Mouse (Mus musculus): ENCODE data around the gene 1700030J22Rik. TPM values are rescaled to one million over a fixed set of nuclear protein-coding genes. Genes with fewer than 3 reads are reported as not detected.
A peak's percentile ranks its signal among the peaks of the same experiment; 100 is the strongest.

1700030J22Rik gene
- total and polyA plus RNA-seq, 2 experiments from 2014 or later: 5.2 to 5.7 TPM

GRCm38 (mm10) chr8:116928588-116928987 is 50.2 kb downstream of the 1700030J22Rik start:
- TF ChIP-seq CTCF (IDR thresholded peaks at IDR 0.05; ENCODE audit: low read depth): peak; percentile 42
- DNase-seq (ENCODE audit: low spot score) (no peak), ATAC-seq (no peak)
- Histone ChIP-seq H3K27me3 (ENCODE audit: insufficient read depth, low read length) (no peaks in the 10 kb centered on the region), H3K9ac (replicated peaks; ENCODE audit: low read length) (no peak overlapping the region), H3K36me3 (ENCODE audit: insufficient read depth, low read length) (0 out of 2 replicates have a peak, but pooled peaks cover 3% of the 10 kb centered on the region), H3K4me1 (ENCODE audit: insufficient read depth, low read length) (no peaks in the 10 kb centered on the region), H3K4me3 (ENCODE audit: low read length) (no peak overlapping the region), H3K9me3 (ENCODE audit: low read length) (no peaks in the 10 kb centered on the region), H3K27ac (no peak overlapping the region), H3K4me2 (ENCODE audit: low read depth, low read length) (no peak overlapping the region)
- 91% methylated on average over 5 of the region's 5 CpGs for whole genome bisulfite sequencing

GRCm38 (mm10) chr8:116927880-116928279 is 50.9 kb downstream of the 1700030J22Rik start:
- H3K9ac ChIP-seq (replicated peaks; ENCODE audit: low read length): no peak overlapping the region
- ATAC-seq (no peak), DNase-seq (ENCODE audit: low spot score) (no peak)
- no peak overlapping the region for H3K4me2 ChIP-seq (ENCODE audit: low read depth, low read length)
- TF ChIP-seq CTCF (IDR thresholded peaks at IDR 0.05; ENCODE audit: low read depth): peak; percentile 62
- H3K27me3 ChIP-seq (ENCODE audit: insufficient read depth, low read length): no peaks in the 10 kb centered on the region
- H3K4me1 ChIP-seq (ENCODE audit: insufficient read depth, low read length): no peaks in the 10 kb centered on the region
- H3K9me3 ChIP-seq (ENCODE audit: low read length): no peaks in the 10 kb centered on the region
- no peak overlapping the region for H3K4me3 ChIP-seq (ENCODE audit: low read length)
- 80% methylated on average over 9 of the region's 9 CpGs for WGBS
- no peak overlapping the region for H3K27ac ChIP-seq
- H3K36me3 ChIP-seq (ENCODE audit: insufficient read depth, low read length): no peaks in the 10 kb centered on the region

GRCm38 (mm10) chr8:116923526-116923925 is 55.2 kb downstream of the 1700030J22Rik start:
- ATAC-seq (no peak), DNase-seq (ENCODE audit: low spot score) (no peak)
- Histone ChIP-seq H3K27me3 (ENCODE audit: insufficient read depth, low read length) (no peaks in the 10 kb centered on the region), H3K9ac (replicated peaks; ENCODE audit: low read length) (no peak overlapping the region), H3K4me1 (ENCODE audit: insufficient read depth, low read length) (0 out of 2 replicates have a peak, but pooled peaks cover 3% of the 10 kb centered on the region), H3K4me2 (ENCODE audit: low read depth, low read length) (no peak overlapping the region), H3K4me3 (ENCODE audit: low read length) (no peak overlapping the region), H3K27ac (no peak overlapping the region), H3K9me3 (ENCODE audit: low read length) (no peaks in the 10 kb centered on the region), H3K36me3 (ENCODE audit: insufficient read depth, low read length) (no peaks in the 10 kb centered on the region)
- TF ChIP-seq CTCF (IDR thresholded peaks at IDR 0.05; ENCODE audit: low read depth): no peak
- WGBS: 94% methylated on average over 8 of the region's 8 CpGs

DNA sequence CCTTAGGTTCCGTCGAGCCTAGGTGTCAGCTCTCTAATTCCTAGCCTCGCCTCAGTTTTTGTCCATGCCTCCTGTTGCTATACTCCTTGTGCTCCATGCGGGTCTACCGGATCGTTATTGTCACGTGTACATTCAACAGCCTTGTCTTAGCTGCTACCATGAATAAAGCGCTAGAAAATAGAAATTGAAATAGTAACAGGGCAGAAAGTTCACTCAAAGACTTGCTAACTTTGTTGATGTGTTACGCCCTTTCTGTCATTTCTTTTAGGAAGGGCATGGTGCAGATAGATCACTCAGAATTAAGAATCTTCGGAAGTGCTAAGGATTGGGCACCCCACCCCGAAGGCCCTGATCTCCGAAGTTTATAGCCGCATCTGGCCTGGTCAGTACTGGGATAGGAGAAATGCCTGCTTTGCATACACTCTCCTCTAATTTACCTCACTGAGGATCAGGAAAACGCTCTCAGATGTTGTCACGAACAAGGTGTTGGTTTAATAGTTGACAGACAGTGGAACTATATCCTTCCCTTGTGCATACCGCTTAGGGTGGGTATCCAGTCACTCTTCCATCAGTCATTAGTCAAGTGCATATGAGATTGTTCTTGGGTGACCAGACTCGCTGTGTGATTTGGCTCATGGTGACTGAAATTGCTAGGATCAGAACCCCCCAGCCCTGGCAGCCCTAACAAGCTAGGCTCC is 56.5 kb downstream of the 1700030J22Rik start:
- Histone ChIP-seq H3K4me1 (ENCODE audit: insufficient read depth, low read length) (0 out of 2 replicates have a peak, but pooled peaks cover 3% of the 10 kb centered on the region), H3K9me3 (ENCODE audit: low read length) (no peaks in the 10 kb centered on the region), H3K27me3 (ENCODE audit: insufficient read depth, low read length) (no peaks in the 10 kb centered on the region), H3K4me3 (ENCODE audit: low read length) (peak overlapping the region; percentile 85), H3K36me3 (ENCODE audit: insufficient read depth, low read length) (no peaks in the 10 kb centered on the region), H3K27ac (peak overlapping the region; percentile 89), H3K9ac (replicated peaks; ENCODE audit: low read length) (peak overlapping the region; percentile 68), H3K4me2 (ENCODE audit: low read depth, low read length) (peak overlapping the region; percentile 78)
- TF ChIP-seq CTCF (IDR thresholded peaks at IDR 0.05; ENCODE audit: low read depth): no peak
- DNase-seq (ENCODE audit: low spot score) (no peak), ATAC-seq (no peak)
- 34% methylated on average over 17 of the region's 17 CpGs for WGBS

- WGBS: under 1% methylated on average over 57 of the region's 57 CpGs
- no peaks in the 10 kb centered on the region for H3K27me3 ChIP-seq (ENCODE audit: insufficient read depth, low read length)
- peak; percentile 97 for ATAC-seq
Measured at GRCm38 (mm10) chr8:116921337-116922059, 57.3 kb downstream of the 1700030J22Rik start, which contains the start of the genes Cmc2 and Cenpn. Gene Cmc2, minus strand, starts transcription at chr8:116921455. Gene Cenpn, plus strand, starts transcription at chr8:116921730.

GRCm38 (mm10) chr8:116921005-116921336 is 57.8 kb downstream of the 1700030J22Rik start:
- H3K27ac ChIP-seq: peak overlapping the region; percentile 89
- H3K9ac ChIP-seq (replicated peaks; ENCODE audit: low read length): peak overlapping the region; percentile 68
- 0 out of 2 replicates have a peak, but pooled peaks cover 3% of the 10 kb centered on the region for H3K4me1 ChIP-seq (ENCODE audit: insufficient read depth, low read length)
- TF ChIP-seq CTCF (IDR thresholded peaks at IDR 0.05; ENCODE audit: low read depth): no peak
- DNase-seq (ENCODE audit: low spot score) (no peak), ATAC-seq (peak; percentile 58)
- no peaks in the 10 kb centered on the region for H3K36me3 ChIP-seq (ENCODE audit: insufficient read depth, low read length)
- no peaks in the 10 kb centered on the region for H3K27me3 ChIP-seq (ENCODE audit: insufficient read depth, low read length)
- peak overlapping the region; percentile 85 for H3K4me3 ChIP-seq (ENCODE audit: low read length)
- WGBS: under 1% methylated on average over 22 of the region's 22 CpGs
- H3K4me2 ChIP-seq (ENCODE audit: low read depth, low read length): peak overlapping the region; percentile 78
- no peaks in the 10 kb centered on the region for H3K9me3 ChIP-seq (ENCODE audit: low read length)

More at GRCm38 (mm10) chr8:116921337-116922059, 57.3 kb downstream of the 1700030J22Rik start, which contains the start of the genes Cmc2 and Cenpn:
- H3K9ac ChIP-seq (replicated peaks; ENCODE audit: low read length): peak within 1 kb of the TSS; percentile 68
- no peak for TF ChIP-seq CTCF (IDR thresholded peaks at IDR 0.05; ENCODE audit: low read depth)
- peak within 1 kb of the TSS; percentile 78 for H3K4me2 ChIP-seq (ENCODE audit: low read depth, low read length)
- peak within 1 kb of the TSS; percentile 85 for H3K4me3 ChIP-seq (ENCODE audit: low read length)
- peak; percentile 99 for DNase-seq (ENCODE audit: low spot score)
- peak within 1 kb of the TSS; percentile 89 for H3K27ac ChIP-seq
- H3K4me1 ChIP-seq (ENCODE audit: insufficient read depth, low read length): 0 out of 2 replicates have a peak, but pooled peaks cover 3% of the 10 kb centered on the region
- H3K36me3 ChIP-seq (ENCODE audit: insufficient read depth, low read length): no peaks in the 10 kb centered on the region
- H3K9me3 ChIP-seq (ENCODE audit: low read length): no peaks in the 10 kb centered on the region

Other genes with a start within 250 kb of the 1700030J22Rik start
- gene Cdyl2, start 246.0 kb downstream of the 1700030J22Rik start, total RNA-seq (2014; rRNA removed): 7.2 and 10.6 TPM in 2 replicates
- 13.6 and 15.3 TPM in 2 replicates for gene Cdyl2, start 246.0 kb downstream of the 1700030J22Rik start, polyA plus RNA-seq (2015; fragmentation: Nextera tagmentation; extraction: Ambion mirVana)
- gene Cmc2, start 57.5 kb downstream of the 1700030J22Rik start, total RNA-seq (2014; rRNA removed): 12.6 and 16.8 TPM in 2 replicates
- 36.3 TPM in 2 replicates for gene Cmc2, start 57.5 kb downstream of the 1700030J22Rik start, polyA plus RNA-seq (2015; fragmentation: Nextera tagmentation; extraction: Ambion mirVana)
- gene Cenpn, start 57.2 kb downstream of the 1700030J22Rik start, total RNA-seq (2014; rRNA removed): 4.3 and 4.7 TPM in 2 replicates
- 8.4 and 9.8 TPM in 2 replicates for gene Cenpn, start 57.2 kb downstream of the 1700030J22Rik start, polyA plus RNA-seq (2015; fragmentation: Nextera tagmentation; extraction: Ambion mirVana)
- gene Atmin, start 35.6 kb downstream of the 1700030J22Rik start, total RNA-seq (2014; rRNA removed): 40.7 and 47.3 TPM in 2 replicates
- 18.3 and 20.8 TPM in 2 replicates for gene Atmin, start 35.6 kb downstream of the 1700030J22Rik start, polyA plus RNA-seq (2015; fragmentation: Nextera tagmentation; extraction: Ambion mirVana)
- 41.0 and 44.6 TPM in 2 replicates for gene Gcsh, start 14.6 kb upstream of the 1700030J22Rik start, total RNA-seq (2014; rRNA removed)
- gene Gcsh, start 14.6 kb upstream of the 1700030J22Rik start, polyA plus RNA-seq (2015; fragmentation: Nextera tagmentation; extraction: Ambion mirVana): 128 and 131 TPM in 2 replicates
- gene Pkd1l2, start 103.5 kb upstream of the 1700030J22Rik start, total RNA-seq (2014; rRNA removed): 0.22 and 2.0 TPM in 2 replicates
- 0.05 and 0.06 TPM in 2 replicates for gene Pkd1l2, start 103.5 kb upstream of the 1700030J22Rik start, polyA plus RNA-seq (2015; fragmentation: Nextera tagmentation; extraction: Ambion mirVana)
- 0.11 and 0.21 TPM in 2 replicates for gene Bco1, start 116.9 kb upstream of the 1700030J22Rik start, total RNA-seq (2014; rRNA removed)
- gene Bco1, start 116.9 kb upstream of the 1700030J22Rik start, polyA plus RNA-seq (2015; fragmentation: Nextera tagmentation; extraction: Ambion mirVana): 0.32 and 0.39 TPM in 2 replicates
- 8.5 and 11.1 TPM in 2 replicates for gene Gan, start 179.2 kb upstream of the 1700030J22Rik start, total RNA-seq (2014; rRNA removed)
- gene Gan, start 179.2 kb upstream of the 1700030J22Rik start, polyA plus RNA-seq (2015; fragmentation: Nextera tagmentation; extraction: Ambion mirVana): 4.8 and 5.6 TPM in 2 replicates

All from hindbrain, postnatal 0 days (tissue).